In the genomic region with DNA sequence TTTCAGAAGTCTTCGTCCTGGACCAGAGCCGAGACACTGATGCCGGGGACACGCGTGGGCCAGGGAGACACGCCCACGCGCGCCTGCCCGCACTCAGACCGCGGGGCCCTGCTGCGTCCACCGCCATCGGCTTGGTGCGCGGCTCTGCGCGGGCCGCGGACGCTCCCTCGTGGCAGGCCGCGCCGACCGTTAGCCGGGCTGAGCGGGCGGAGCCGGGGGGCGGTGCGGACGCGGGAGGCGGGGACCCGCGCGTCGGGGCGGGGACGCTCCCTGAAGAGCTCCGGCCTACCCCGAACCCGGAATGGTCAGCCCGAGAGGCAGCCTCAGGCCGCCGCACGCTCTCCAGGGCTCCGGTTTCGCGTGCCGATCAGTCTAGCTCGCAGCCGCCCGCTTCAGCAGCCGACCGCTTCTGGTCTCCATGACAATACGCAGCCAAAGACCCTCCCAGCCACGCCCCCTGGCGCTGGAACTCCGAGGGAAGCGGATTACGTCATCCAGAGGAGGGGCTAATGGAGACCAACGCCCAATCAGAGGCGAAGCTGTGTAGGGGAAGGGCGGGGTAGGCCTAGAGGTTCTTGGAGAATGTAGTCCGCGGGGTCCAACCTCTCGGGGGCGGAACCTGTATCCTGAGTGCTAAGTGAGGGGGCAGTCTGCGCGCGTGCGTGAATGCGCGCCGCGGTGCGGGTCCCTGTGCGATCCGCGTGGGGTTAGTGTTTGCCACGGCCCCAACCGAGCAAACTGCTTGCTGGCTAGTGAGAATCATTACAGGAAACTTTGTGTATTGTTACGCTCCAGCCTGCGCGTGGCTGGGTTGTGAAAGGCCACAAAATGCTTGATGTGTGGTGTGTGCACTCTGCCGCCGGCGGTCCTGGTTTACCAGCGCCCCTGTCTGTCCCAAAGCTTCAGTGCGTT, we compare ENCODE assay signal across 8 mouse cellular contexts. TPM values are rescaled to one million over a fixed set of nuclear protein-coding genes. Genes with fewer than 3 reads are reported as not detected.
A peak's percentile ranks its signal among the peaks of the same experiment; 100 is the strongest.
DNase-seq lines count a peak whose midpoint lies in the region; ATAC-seq and TF ChIP-seq lines count a peak whose summit lies in the region.

No protein-coding gene starts in this region.

- 2% methylated on average over 86 of the region's 93 CpGs for WGBS in forebrain, postnatal 0 days
- under 1% methylated on average over 85 of the region's 93 CpGs for WGBS in lung, adult 2 months
- WGBS in neural tube, embryonic 15.5 days: under 1% methylated on average over 87 of the region's 93 CpGs

- H3K27me3 ChIP-seq in forebrain, postnatal 0 days (ENCODE audit: insufficient read depth, low read length): peaks cover 74% of the 10 kb centered on the region
- peaks cover 53% of the 10 kb centered on the region for H3K27me3 ChIP-seq in neural tube, embryonic 15.5 days (replicated peaks)

- no peaks in the 10 kb centered on the region for H3K9me3 ChIP-seq in forebrain, postnatal 0 days (ENCODE audit: low read length)
- H3K9me3 ChIP-seq in neural tube, embryonic 15.5 days (replicated peaks): no peaks in the 10 kb centered on the region

- TF ChIP-seq CTCF in forebrain, postnatal 0 days (IDR thresholded peaks at IDR 0.05; ENCODE audit: low read depth): peak; percentile 28
- peak; percentile 31 for TF ChIP-seq CTCF in layer of hippocampus, adult 2 months (conservative IDR thresholded peaks at IDR 0.05)
- no peak for TF ChIP-seq CTCF in lung, adult 2 months (IDR thresholded peaks at IDR 0.05; ENCODE audit: insufficient read depth, low read length)

- peak; percentile 99 for DNase-seq in MN1 (ENCODE audit: low spot score)
- peak; percentile 93 for DNase-seq in cerebellum, adult 8-10 months
- peak; percentile 98 for DNase-seq in forebrain, postnatal 0 days
- peak; percentile 98 for DNase-seq in heart, postnatal 4 days
- DNase-seq in layer of hippocampus, adult 2 months (ENCODE audit: low spot score in 2 of 2): peak; percentile 90 to 94
- DNase-seq in lung, adult 2 months: peak; percentile 98
- peak; percentile 98 for DNase-seq in testis, postnatal 10 days (ENCODE audit: low spot score)

- ATAC-seq in forebrain, postnatal 0 days: peak; percentile 97
- peak; percentile 94 for ATAC-seq in neural tube, embryonic 15.5 days (ENCODE audit: low FRiP score)

- no peaks in the 10 kb centered on the region for H3K36me3 ChIP-seq in forebrain, postnatal 0 days (ENCODE audit: insufficient read depth)
- no peaks in the 10 kb centered on the region for H3K36me3 ChIP-seq in neural tube, embryonic 15.5 days

- TF ChIP-seq POLR2A in lung, adult 2 months (IDR thresholded peaks at IDR 0.05; ENCODE audit: borderline replicate concordance, extremely low read depth, low read depth, low read length): peak; percentile 64; the same call in 1 of the 2 replicates

- H3K4me2 ChIP-seq in forebrain, postnatal 0 days (ENCODE audit: low read depth): peak overlapping the region; percentile 87
- H3K4me2 ChIP-seq in neural tube, embryonic 15.5 days: peak overlapping the region; percentile 88

- H3K4me1 ChIP-seq in forebrain, postnatal 0 days (ENCODE audit: insufficient read depth): no peaks in the 10 kb centered on the region
- H3K4me1 ChIP-seq in lung, adult 2 months (ENCODE audit: control insufficient read depth, insufficient read depth, low read length): peaks cover 2% of the 10 kb centered on the region; the same call in 1 of the 2 replicates
- peaks cover 45% of the 10 kb centered on the region for H3K4me1 ChIP-seq in neural tube, embryonic 15.5 days

- H3K27ac ChIP-seq in forebrain, postnatal 0 days (ENCODE audit: low read depth, low read length): peak overlapping the region; percentile 24; the same call in 1 of the 2 replicates
- H3K27ac ChIP-seq in layer of hippocampus, adult 2 months: peak overlapping the region; percentile 65; the same call in 1 of the 2 replicates
- peak overlapping the region; percentile 89 for H3K27ac ChIP-seq in neural tube, embryonic 15.5 days (replicated peaks)

- peak overlapping the region; percentile 45 for H3K9ac ChIP-seq in forebrain, postnatal 0 days
- peak overlapping the region; percentile 50 for H3K9ac ChIP-seq in neural tube, embryonic 15.5 days (replicated peaks)

- H3K4me3 ChIP-seq in forebrain, postnatal 0 days (ENCODE audit: low read depth, low read length): peak overlapping the region; percentile 56
- peak overlapping the region; percentile 73 for H3K4me3 ChIP-seq in layer of hippocampus, adult 2 months
- peak overlapping the region; percentile 75 for H3K4me3 ChIP-seq in lung, adult 2 months (replicated peaks; ENCODE audit: extremely low read depth, low read depth, low read length)
- peak overlapping the region; percentile 75 for H3K4me3 ChIP-seq in neural tube, embryonic 15.5 days (replicated peaks)

RNA-seq across cellular contexts. Expression of a gene that starts 1.5 kb away (rescaled TPM):
- 0.92 and 2.7 TPM in 2 replicates for total RNA-seq in forebrain, postnatal 0 days (2014; rRNA removed)
- 0.64 and 1.6 TPM in 2 replicates for polyA plus RNA-seq in forebrain, postnatal 0 days (2015; fragmentation: Nextera tagmentation; extraction: Ambion mirVana)
- total RNA-seq in heart, postnatal 4 days (2021): 10 to 100 TPM; 12.0 to 12.7 TPM
- under 1 TPM in 1 of 2 experiments, not detected in 1; 0.18 TPM for total RNA-seq in layer of hippocampus, adult 2 months (2021)
- 34.3 and 43.7 TPM in 2 replicates for polyA plus RNA-seq in lung, adult 2 months (2012; rRNA removed)
- polyA plus RNA-seq in neural tube, embryonic 15.5 days (2015; fragmentation: Nextera tagmentation; extraction: Ambion mirVana): 4.8 and 6.2 TPM in 2 replicates

Comparison
In these comparisons a context has a peak if more than half of its experiments do, and no peak if none do; other contexts are left out.
1. Peak in every context shown above with its lines: DNase-seq, ATAC-seq, H3K4me3 ChIP-seq and H3K27ac ChIP-seq.
2. H3K27ac ChIP-seq: peak in every context shown above with its lines; median percentile 89 in neural tube, embryonic 15.5 days; 65 in layer of hippocampus, adult 2 months; 24 in forebrain, postnatal 0 days.